20 mouse cellular contexts compared by ENCODE assay signal in the genomic region with DNA sequence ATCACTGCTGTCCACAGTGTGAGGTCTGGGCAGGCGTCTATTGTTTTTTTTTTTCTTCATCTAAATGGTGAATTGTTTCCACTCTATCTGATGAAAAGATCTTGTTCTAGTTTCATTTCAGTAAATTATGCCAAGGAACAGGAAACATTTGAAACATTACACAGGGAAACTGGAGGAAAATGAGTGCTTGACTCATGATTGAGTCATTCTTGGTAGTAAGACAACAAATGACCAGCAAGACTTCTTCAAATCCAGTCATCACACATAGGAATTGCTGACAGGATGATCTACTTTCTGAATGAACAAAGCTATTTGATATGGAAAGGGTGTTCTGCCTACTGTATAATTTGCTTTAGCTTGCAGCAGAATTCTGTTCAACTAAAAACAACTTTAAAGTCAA. TPM values are rescaled to one million over a fixed set of nuclear protein-coding genes. Genes with fewer than 3 reads are reported as not detected.
DNase-seq lines count a peak whose midpoint lies in the region; ATAC-seq lines count a peak whose summit lies in the region.
"Had no signal": no experiment of that assay in that cellular context is flagged by ENCODE, and none has a peak within 500 bp of the region (broad histone marks: within the 10 kb centered on the region; RNA-seq: fewer than 3 reads in every experiment).

No protein-coding gene starts in this region.

- H3K4me3 ChIP-seq in forebrain, embryonic 12.5 days (replicated peaks): no peak overlapping the region
- H3K4me3 ChIP-seq: erythroblast, embryonic 14.5 days; heart, embryonic 13.5 days; liver, embryonic 15.5 days; midbrain, embryonic 13.5 days had no signal

- H3K4me1 ChIP-seq in forebrain, embryonic 12.5 days: no peaks in the 10 kb centered on the region
- H3K4me1 ChIP-seq: liver, embryonic 15.5 days; midbrain, embryonic 13.5 days had no signal

- H3K27me3 ChIP-seq in forebrain, embryonic 12.5 days: no peaks in the 10 kb centered on the region
- H3K27me3 ChIP-seq: heart, embryonic 13.5 days; liver, embryonic 15.5 days; midbrain, embryonic 13.5 days had no signal

- 86% methylated on average over 1 of the region's 1 CpGs for WGBS in forebrain, embryonic 12.5 days

- H3K9ac ChIP-seq in forebrain, embryonic 12.5 days: no peak overlapping the region
- H3K9ac ChIP-seq: heart, embryonic 13.5 days; liver, embryonic 15.5 days; midbrain, embryonic 13.5 days had no signal

- no peak overlapping the region for H3K4me2 ChIP-seq in forebrain, embryonic 12.5 days
- H3K4me2 ChIP-seq: heart, embryonic 13.5 days; liver, embryonic 15.5 days; midbrain, embryonic 13.5 days had no signal

- H3K27ac ChIP-seq in forebrain, embryonic 12.5 days: no peak overlapping the region
- H3K27ac ChIP-seq: heart, embryonic 13.5 days; midbrain, embryonic 13.5 days had no signal

- peak; percentile 15 for DNase-seq in gastrocnemius, adult 18-20 months (ENCODE audit: low spot score)
- no peak for DNase-seq in gastrocnemius, postnatal 10 days
- peak; percentile 16 for DNase-seq in lung, postnatal 36 days
- no peak for DNase-seq in lung, postnatal 10 days
- DNase-seq in skeletal muscle tissue, adult 2 months (ENCODE audit: low read depth, low spot score): peak; percentile 52
- no peak for DNase-seq in frontal cortex, postnatal 25 days (ENCODE audit: low spot score in 2 of 2)
- DNase-seq: cerebellum, postnatal 36 days; kidney, adult 11 months; thymus, postnatal 14 days had no signal

- ATAC-seq in common myeloid progenitor, adult 5-6 weeks (replicated peaks; ENCODE audit: low read depth, poor library complexity, severe bottlenecking): peak; percentile 36
- ATAC-seq in forebrain, embryonic 12.5 days (ENCODE audit: low FRiP score): no peak
- ATAC-seq: midbrain, embryonic 13.5 days had no signal

- H3K9me3 ChIP-seq in forebrain, embryonic 12.5 days: no peaks in the 10 kb centered on the region
- H3K9me3 ChIP-seq: heart, embryonic 13.5 days; liver, embryonic 15.5 days; midbrain, embryonic 13.5 days had no signal

- H3K36me3 ChIP-seq in forebrain, embryonic 12.5 days (replicated peaks): no peaks in the 10 kb centered on the region
- H3K36me3 ChIP-seq: heart, embryonic 13.5 days; liver, embryonic 15.5 days; midbrain, embryonic 13.5 days had no signal

RNA-seq across cellular contexts. Expression of a gene that starts 0.9 kb away (rescaled TPM):
- 1 to 10 TPM; 2.8 to 2.9 TPM for total RNA-seq in gastrocnemius, adult 18-20 months (2021)
- 10 to 100 TPM; 14.3 to 21.1 TPM for total RNA-seq in gastrocnemius, postnatal 10 days (2021)
- 1.6 TPM in 2 replicates for total RNA-seq in common myeloid progenitor, adult 5-6 weeks (2017)
- polyA plus RNA-seq in forebrain, embryonic 12.5 days (2016; fragmentation: Nextera tagmentation; extraction: Ambion mirVana): 28.2 and 33.0 TPM in 2 replicates
- total RNA-seq: MEL had no signal
- polyA plus RNA-seq: erythroblast, embryonic 14.5 days had no signal

RNA-seq across cellular contexts. Expression of a gene that starts 59.7 kb away (rescaled TPM):
- total RNA-seq in gastrocnemius, adult 18-20 months (2021): not detected
- not detected for total RNA-seq in gastrocnemius, postnatal 10 days (2021)
- not detected in 2 replicates for total RNA-seq in common myeloid progenitor, adult 5-6 weeks (2017)
- polyA plus RNA-seq in forebrain, embryonic 12.5 days (2016; fragmentation: Nextera tagmentation; extraction: Ambion mirVana): not detected in 2 replicates
- total RNA-seq: adrenal gland, adult 18-20 months; layer of hippocampus, adult 18-20 months; MEL had no signal
- polyA plus RNA-seq: erythroblast, embryonic 14.5 days; heart, embryonic 13.5 days; hindbrain, embryonic 11.5 days; liver, embryonic 15.5 days; midbrain, embryonic 13.5 days; neural tube, embryonic 11.5 days had no signal

Comparison
In these comparisons a context has a peak if more than half of its experiments do, and no peak if none do; other contexts are left out.
1. DNase-seq: peak in gastrocnemius, adult 18-20 months (single experiment), lung, postnatal 36 days (single experiment) and skeletal muscle tissue, adult 2 months (single experiment); none in gastrocnemius, postnatal 10 days (single experiment), lung, postnatal 10 days (single experiment) and frontal cortex, postnatal 25 days (0 of 2).